Mouse (Mus musculus) stomach, embryonic 15.5 days (tissue): Measurements from ENCODE around the gene Vwa3b. TPM values are rescaled to one million over a fixed set of nuclear protein-coding genes. Genes with fewer than 3 reads are reported as not detected.

Source experiments
- ATAC-seq: fragments of 200-750 bp; cut with Nextera tagmentation; 2 replicates; pipeline ENCODE4 v1.8.0; 2017; ENCODE audit warnings: low read depth, moderate number of reproducible peaks, moderate TSS enrichment; ENCODE audit not compliant: insufficient read depth, low FRiP score
- H3K27ac ChIP-seq: fragments of 300-500 bp; sonication (generic); 2 replicates; pipeline ENCODE4 v1.5.1; 2015; ENCODE audit warnings: mild to moderate bottlenecking, inconsistent platforms
- H3K27me3 ChIP-seq: fragments of 300-500 bp; sonication (generic); replicated peaks from 2 replicates; pipeline ENCODE4 v1.6.1; 2015; ENCODE audit warnings: inconsistent platforms
- H3K36me3 ChIP-seq: fragments of 300-500 bp; sonication (generic); 2 replicates; pipeline ENCODE4 v1.6.1; 2015; ENCODE audit warnings: inconsistent platforms
- H3K4me1 ChIP-seq: fragments of 300-500 bp; sonication (generic); 2 replicates; pipeline ENCODE4 v1.6.1; 2015; ENCODE audit warnings: inconsistent platforms
- H3K4me2 ChIP-seq: fragments of 300-500 bp; sonication (generic); 2 replicates; pipeline ENCODE4 v1.6.1; 2015; ENCODE audit warnings: mild to moderate bottlenecking, inconsistent platforms
- H3K4me3 ChIP-seq: fragments of 300-500 bp; sonication (generic); replicated peaks from 2 replicates; pipeline ENCODE4 v1.5.1; 2015; ENCODE audit warnings: inconsistent platforms
- H3K9ac ChIP-seq: fragments of 300-500 bp; sonication (generic); 2 replicates; pipeline ENCODE4 v1.6.1; 2015; ENCODE audit warnings: inconsistent platforms
- H3K9me3 ChIP-seq: fragments of 300-500 bp; sonication (generic); 2 replicates; pipeline ENCODE4 v1.6.1; 2016; ENCODE audit warnings: inconsistent platforms
- WGBS: fragments of 180-500 bp; shearing (Covaris S2); methylation state at CpG from one replicate; pipeline ENCODE4 v1.1.7; 2015; 5-methylcytosine and 5-hydroxymethylcytosine counted together
- polyA plus RNA-seq: library from polyadenylated mRNA; unstranded; fragments of >200 nt; fragmentation: Nextera tagmentation; extraction: Ambion mirVana; gene quantifications from 2 replicates; pipeline ENCODE4 v1.2.1, GENCODE M21; 2015

Vwa3b gene
- polyA plus RNA-seq, 1 experiment from 2014 or later: 1.3 TPM

GRCm38 (mm10) chr1:37019017-37019416 is 7.4 kb upstream of the Vwa3b start:
- 57% methylated on average over 6 of the region's 6 CpGs for WGBS
- H3K4me2 ChIP-seq: no peak overlapping the region
- H3K4me3 ChIP-seq: no peak overlapping the region
- no peak overlapping the region for H3K27ac ChIP-seq
- H3K9ac ChIP-seq: no peak overlapping the region
- H3K27me3 ChIP-seq: no peaks in the 10 kb centered on the region
- ATAC-seq: no peak
- no peaks in the 10 kb centered on the region for H3K9me3 ChIP-seq
- no peaks in the 10 kb centered on the region for H3K36me3 ChIP-seq
- no peaks in the 10 kb centered on the region for H3K4me1 ChIP-seq

DNA sequence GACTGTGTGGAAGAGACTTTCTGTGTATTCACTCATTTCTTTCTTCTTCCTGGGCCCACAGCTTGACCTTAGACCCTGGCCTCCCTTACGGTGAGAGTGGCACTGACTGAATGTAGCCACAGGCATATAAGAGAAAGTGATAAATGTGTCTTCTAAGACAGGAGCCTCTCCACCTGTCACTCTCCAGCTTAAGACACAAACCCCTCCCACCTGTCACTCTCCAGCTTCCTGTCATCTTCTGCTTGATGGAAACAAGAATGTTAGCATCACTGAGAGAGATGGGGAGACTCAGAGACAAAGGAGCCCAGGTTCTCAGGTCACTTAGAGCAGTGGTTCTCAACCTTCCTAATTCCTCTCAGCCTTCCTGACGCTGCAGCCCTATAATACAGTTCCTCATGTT is 3.7 kb upstream of the Vwa3b start:
- ATAC-seq: no peak
- Histone ChIP-seq H3K4me3 (no peak overlapping the region), H3K9ac (no peak overlapping the region), H3K4me1 (no peaks in the 10 kb centered on the region), H3K9me3 (no peaks in the 10 kb centered on the region), H3K36me3 (no peaks in the 10 kb centered on the region), H3K27ac (no peak overlapping the region), H3K4me2 (no peak overlapping the region), H3K27me3 (no peaks in the 10 kb centered on the region)
- WGBS: 48% methylated on average over 2 of the region's 2 CpGs

GRCm38 (mm10) chr1:37024736-37025135 is 1.7 kb upstream of the Vwa3b start:
- Histone ChIP-seq H3K27ac (no peak overlapping the region), H3K4me1 (peaks cover 5% of the 10 kb centered on the region; the same call in 1 of the 2 replicates), H3K9me3 (no peaks in the 10 kb centered on the region), H3K27me3 (no peaks in the 10 kb centered on the region), H3K4me2 (no peak overlapping the region), H3K4me3 (no peak overlapping the region), H3K9ac (no peak overlapping the region), H3K36me3 (no peaks in the 10 kb centered on the region)
- WGBS: 79% methylated on average over 7 of the region's 7 CpGs
- no peak for ATAC-seq

DNA sequence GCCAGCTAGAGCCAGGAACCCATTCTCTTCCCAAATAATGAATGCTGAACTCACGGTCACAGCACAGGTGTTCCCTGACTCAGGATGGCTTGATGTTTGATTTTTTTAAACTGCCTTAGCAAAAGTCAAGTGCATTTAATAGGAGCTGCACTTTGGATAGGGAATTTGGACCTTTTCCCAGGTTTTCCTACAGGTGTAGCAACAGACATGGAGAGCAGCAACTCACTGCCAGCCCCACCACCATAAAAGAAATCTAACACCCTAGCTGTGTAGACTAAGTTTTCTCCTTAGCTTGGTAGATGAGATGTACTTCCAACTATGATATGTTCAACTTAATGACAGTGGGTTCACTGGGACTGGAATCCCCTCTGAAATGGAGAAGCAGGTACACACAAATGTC is 1.0 kb upstream of the Vwa3b start:
- Histone ChIP-seq H3K27me3 (no peaks in the 10 kb centered on the region), H3K4me2 (no peak overlapping the region), H3K4me1 (peaks cover 9% of the 10 kb centered on the region), H3K9ac (no peak overlapping the region), H3K9me3 (no peaks in the 10 kb centered on the region), H3K4me3 (no peak overlapping the region), H3K27ac (no peak overlapping the region), H3K36me3 (no peaks in the 10 kb centered on the region)
- ATAC-seq: no peak
- 63% methylated on average over 1 of the region's 1 CpGs for WGBS

- no peak overlapping the region for H3K4me3 ChIP-seq
- H3K9ac ChIP-seq: no peak overlapping the region
- H3K36me3 ChIP-seq: no peaks in the 10 kb centered on the region
- H3K4me2 ChIP-seq: no peak overlapping the region
- no peaks in the 10 kb centered on the region for H3K27me3 ChIP-seq
- ATAC-seq: no peak
- no peaks in the 10 kb centered on the region for H3K9me3 ChIP-seq
- no peak overlapping the region for H3K27ac ChIP-seq
- WGBS: 57% methylated on average over 6 of the region's 6 CpGs
- peaks cover 11% of the 10 kb centered on the region for H3K4me1 ChIP-seq
These were observed 470 bp downstream of the Vwa3b start for GRCm38 (mm10) chr1:37026866-37027265.

DNA sequence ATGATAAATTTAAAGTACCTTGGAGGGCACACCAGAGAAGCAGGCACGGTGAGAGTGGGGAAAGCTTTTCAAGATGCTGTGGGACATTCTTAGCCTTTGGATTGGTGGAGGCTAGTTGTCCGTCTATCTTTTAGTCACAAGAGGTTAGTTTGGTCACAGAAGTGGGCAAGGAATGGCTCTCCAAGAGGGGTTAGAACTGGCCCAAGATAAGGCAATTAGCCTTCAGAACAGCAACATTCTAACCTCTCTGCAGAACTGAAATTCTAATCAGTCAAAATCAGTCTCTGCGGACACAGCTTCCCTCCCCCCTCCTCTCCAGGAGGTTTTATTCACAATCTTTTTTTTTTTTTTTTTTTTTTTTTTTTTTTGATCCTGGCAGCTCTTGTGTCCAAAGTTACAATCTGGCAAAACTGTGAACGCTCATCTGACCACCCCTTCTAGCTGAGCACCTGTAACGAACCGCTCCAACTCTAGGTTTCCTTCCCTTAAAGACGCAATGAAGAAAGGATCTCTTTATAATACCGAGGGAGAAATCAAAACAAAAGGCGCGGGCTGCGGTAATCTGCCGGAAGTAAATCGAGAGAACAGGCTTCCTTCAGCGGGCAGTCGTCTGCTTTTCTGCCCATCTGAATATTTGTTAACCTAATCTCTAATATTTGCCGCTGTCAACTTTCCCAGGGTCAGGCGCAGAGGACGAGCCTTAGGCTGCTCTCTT is 2.2 kb downstream of the Vwa3b start:
- Histone ChIP-seq H3K27me3 (no peaks in the 10 kb centered on the region), H3K9ac (no peak overlapping the region; the same call in 1 of the 2 replicates), H3K4me3 (peak overlapping the region; percentile 39), H3K36me3 (no peaks in the 10 kb centered on the region), H3K4me1 (peaks cover 11% of the 10 kb centered on the region), H3K9me3 (no peaks in the 10 kb centered on the region), H3K4me2 (peak overlapping the region; percentile 62), H3K27ac (peak overlapping the region; percentile 89; the same call in 1 of the 2 replicates)
- ATAC-seq: no peak
- WGBS: 5% methylated on average over 18 of the region's 18 CpGs

- H3K9ac ChIP-seq: no peak overlapping the region; the same call in 1 of the 2 replicates
- H3K4me3 ChIP-seq: peak overlapping the region; percentile 39
- no peaks in the 10 kb centered on the region for H3K27me3 ChIP-seq
- 2% methylated on average over 26 of the region's 26 CpGs for WGBS
- no peaks in the 10 kb centered on the region for H3K9me3 ChIP-seq
- no peaks in the 10 kb centered on the region for H3K36me3 ChIP-seq
- H3K4me2 ChIP-seq: peak overlapping the region; percentile 62
- ATAC-seq: peak; percentile 87
- peaks cover 11% of the 10 kb centered on the region for H3K4me1 ChIP-seq
- peak overlapping the region; percentile 89 for H3K27ac ChIP-seq
These were observed 2.9 kb downstream of the Vwa3b start for GRCm38 (mm10) chr1:37029154-37029907.

GRCm38 (mm10) chr1:37029942-37030341 is 3.5 kb downstream of the Vwa3b start:
- no peak overlapping the region for H3K9ac ChIP-seq
- H3K27ac ChIP-seq: peak overlapping the region; percentile 89
- H3K27me3 ChIP-seq: no peaks in the 10 kb centered on the region
- peak overlapping the region; percentile 39; the same call in 1 of the 2 replicates for H3K4me3 ChIP-seq
- ATAC-seq: 0 out of 2 replicates have a peak, but pooled peaks have one; percentile 20
- H3K36me3 ChIP-seq: no peaks in the 10 kb centered on the region
- peak overlapping the region; percentile 62 for H3K4me2 ChIP-seq
- H3K9me3 ChIP-seq: no peaks in the 10 kb centered on the region
- WGBS: 22% methylated on average over 5 of the region's 5 CpGs
- peaks cover 11% of the 10 kb centered on the region for H3K4me1 ChIP-seq

GRCm38 (mm10) chr1:37030693-37031092 is 4.3 kb downstream of the Vwa3b start:
- Histone ChIP-seq H3K9ac (no peak overlapping the region), H3K4me3 (no peak overlapping the region), H3K27me3 (no peaks in the 10 kb centered on the region), H3K27ac (peak overlapping the region; percentile 89), H3K9me3 (no peaks in the 10 kb centered on the region), H3K4me2 (no peak overlapping the region), H3K36me3 (no peaks in the 10 kb centered on the region), H3K4me1 (peaks cover 11% of the 10 kb centered on the region)
- ATAC-seq: no peak
- WGBS: 69% methylated on average over 2 of the region's 2 CpGs

DNA sequence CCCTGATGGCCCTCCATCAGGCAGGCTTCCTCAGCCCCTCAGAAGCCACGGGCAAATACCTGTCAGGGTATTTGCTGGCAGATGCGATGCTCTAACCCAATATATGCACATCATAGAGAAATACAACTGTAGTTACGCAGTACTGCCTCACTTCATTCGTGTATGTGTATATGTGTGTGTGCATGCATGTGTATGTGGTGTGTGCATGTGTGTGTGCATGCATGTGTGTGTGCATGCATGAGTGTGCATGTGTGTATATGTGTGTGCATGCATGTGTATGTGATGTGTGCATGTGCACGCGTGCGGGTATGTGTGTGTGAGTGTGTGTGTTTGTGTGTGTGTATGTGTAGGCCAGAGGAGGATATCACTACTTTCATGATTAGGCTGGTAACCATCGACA is 9.5 kb downstream of the Vwa3b start:
- no peaks in the 10 kb centered on the region for H3K27me3 ChIP-seq
- no peaks in the 10 kb centered on the region for H3K9me3 ChIP-seq
- no peak overlapping the region for H3K27ac ChIP-seq
- no peak overlapping the region for H3K4me3 ChIP-seq
- H3K9ac ChIP-seq: no peak overlapping the region
- ATAC-seq: no peak
- H3K4me1 ChIP-seq: no peaks in the 10 kb centered on the region
- no peaks in the 10 kb centered on the region for H3K36me3 ChIP-seq
- 91% methylated on average over 8 of the region's 8 CpGs for WGBS
- no peak overlapping the region for H3K4me2 ChIP-seq

DNA sequence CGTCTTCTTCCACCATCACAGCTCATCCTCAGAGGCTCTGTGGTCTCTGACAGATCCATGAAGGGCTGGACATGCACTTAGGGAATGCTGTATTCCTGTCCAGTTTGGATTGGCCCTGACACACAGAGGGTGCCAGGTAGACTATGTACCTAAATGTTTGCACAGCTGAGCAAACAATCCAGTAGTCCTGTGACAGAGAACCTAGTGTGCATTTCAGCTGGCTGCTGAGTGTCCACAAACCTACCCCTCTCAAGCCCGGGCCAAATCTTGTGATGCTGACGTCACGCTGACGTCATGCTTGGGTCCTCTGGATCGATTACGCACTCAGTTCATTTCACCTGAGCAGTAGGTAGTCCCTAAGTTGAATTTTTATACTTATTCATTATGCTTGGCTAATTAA is 14.7 kb downstream of the Vwa3b start:
- Histone ChIP-seq H3K9ac (no peak overlapping the region), H3K36me3 (no peaks in the 10 kb centered on the region), H3K4me3 (no peak overlapping the region), H3K27ac (no peak overlapping the region), H3K4me1 (no peaks in the 10 kb centered on the region), H3K9me3 (no peaks in the 10 kb centered on the region), H3K27me3 (no peaks in the 10 kb centered on the region), H3K4me2 (no peak overlapping the region)
- ATAC-seq: peak; percentile 90
- 77% methylated on average over 7 of the region's 7 CpGs for WGBS

DNA sequence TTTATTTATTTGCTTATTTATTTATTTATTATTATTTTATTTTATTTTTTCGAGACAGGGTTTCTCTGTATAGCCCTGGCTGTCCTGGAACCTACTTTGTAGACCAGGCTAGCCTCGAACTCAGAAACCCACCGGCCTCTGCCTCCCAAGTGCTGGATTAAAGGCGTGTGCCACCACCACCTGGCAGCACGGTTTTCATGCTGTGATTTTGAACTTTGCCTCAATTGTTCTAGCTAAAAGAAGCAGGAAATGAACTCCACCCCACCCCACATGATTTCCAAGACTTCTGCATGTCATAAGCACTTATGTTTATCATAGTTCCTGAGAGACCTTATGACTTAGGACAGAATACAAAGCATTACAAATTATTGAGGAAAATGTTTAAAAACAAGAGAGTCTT is 15.5 kb downstream of the Vwa3b start:
- no peaks in the 10 kb centered on the region for H3K9me3 ChIP-seq
- no peaks in the 10 kb centered on the region for H3K27me3 ChIP-seq
- H3K4me3 ChIP-seq: no peak overlapping the region
- H3K4me2 ChIP-seq: no peak overlapping the region
- H3K36me3 ChIP-seq: no peaks in the 10 kb centered on the region
- ATAC-seq: no peak
- no peaks in the 10 kb centered on the region for H3K4me1 ChIP-seq
- no peak overlapping the region for H3K27ac ChIP-seq
- 80% methylated on average over 5 of the region's 5 CpGs for WGBS
- no peak overlapping the region for H3K9ac ChIP-seq
